In the genomic region with DNA sequence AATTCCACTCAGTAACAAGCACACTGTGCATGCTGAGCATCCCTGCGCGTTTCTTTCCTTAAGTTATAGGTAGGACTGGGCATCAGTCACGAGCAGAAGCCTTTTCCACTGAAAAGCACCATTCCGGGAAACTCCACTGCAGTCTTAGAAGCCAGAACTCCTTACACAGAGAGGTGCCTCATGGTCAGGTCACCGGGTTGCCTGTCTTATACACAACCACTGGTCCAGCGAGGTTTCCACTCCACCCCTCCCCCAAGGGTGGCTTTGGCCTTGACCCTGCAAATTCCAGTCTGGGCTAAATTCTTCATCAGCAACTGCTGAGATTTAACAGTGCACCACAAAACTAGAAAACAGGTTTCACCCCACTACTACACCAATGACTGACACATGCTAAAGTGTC, we compare ENCODE assay signal across 7 mouse cellular contexts. TPM values are rescaled to one million over a fixed set of nuclear protein-coding genes. Genes with fewer than 3 reads are reported as not detected.
A peak's percentile ranks its signal among the peaks of the same experiment; 100 is the strongest.
DNase-seq lines count a peak whose midpoint lies in the region; ATAC-seq and TF ChIP-seq lines count a peak whose summit lies in the region.

No protein-coding gene starts in this region.

- H3K9ac ChIP-seq in embryonic facial prominence, embryonic 13.5 days, result 0 out of 2 replicates have a peak overlapping the region, but pooled peaks have one; percentile 41
- H3K9ac ChIP-seq in hindbrain, postnatal 0 days (replicated peaks; ENCODE audit: low read length), result 0 out of 2 replicates have a peak overlapping the region, but pooled peaks have one; percentile 21
- no peak overlapping the region for H3K9ac ChIP-seq in liver, embryonic 14.5 days (replicated peaks)

- peaks cover 10% of the 10 kb centered on the region for H3K27me3 ChIP-seq in embryonic facial prominence, embryonic 13.5 days
- no peaks in the 10 kb centered on the region for H3K27me3 ChIP-seq in hindbrain, postnatal 0 days (ENCODE audit: insufficient read depth, low read length)
- H3K27me3 ChIP-seq in liver, embryonic 14.5 days (ENCODE audit: control insufficient read depth, insufficient read depth, low read length), result peaks cover 12% of the 10 kb centered on the region

- H3K27ac ChIP-seq in embryonic facial prominence, embryonic 13.5 days, result no peak overlapping the region
- no peak overlapping the region for H3K27ac ChIP-seq in hindbrain, postnatal 0 days
- no peak overlapping the region for H3K27ac ChIP-seq in liver, embryonic 14.5 days

- no peak for TF ChIP-seq CTCF in brain, embryonic 14.5 days (IDR thresholded peaks at IDR 0.05; ENCODE audit: borderline replicate concordance, extremely low read depth, insufficient read depth, insufficient read length)
- TF ChIP-seq CTCF in hindbrain, postnatal 0 days (IDR thresholded peaks at IDR 0.05; ENCODE audit: low read depth), result no peak
- TF ChIP-seq CTCF in liver, embryonic 14.5 days (IDR thresholded peaks at IDR 0.05; ENCODE audit: low read depth), result no peak

- peaks cover 9% of the 10 kb centered on the region for H3K4me1 ChIP-seq in embryonic facial prominence, embryonic 13.5 days
- 0 out of 2 replicates have a peak, but pooled peaks cover 4% of the 10 kb centered on the region for H3K4me1 ChIP-seq in hindbrain, postnatal 0 days (ENCODE audit: insufficient read depth, low read length)
- peaks cover 0 to 6% of the 10 kb centered on the region in 2 experiments; a peak in 1 of 4 replicates for H3K4me1 ChIP-seq in liver, embryonic 14.5 days (replicated peaks; ENCODE audit: control insufficient read depth in 2 of 2, insufficient read depth in 2 of 2, low read length in 1 of 2)

- WGBS in embryonic facial prominence, embryonic 13.5 days, result 34% methylated on average over 6 of the region's 6 CpGs
- 25% methylated on average over 6 of the region's 6 CpGs for WGBS in hindbrain, postnatal 0 days
- 45% methylated on average over 6 of the region's 6 CpGs for WGBS in liver, embryonic 14.5 days (ENCODE audit: insufficient replicate concordance)

- no peaks in the 10 kb centered on the region for H3K9me3 ChIP-seq in embryonic facial prominence, embryonic 13.5 days
- no peaks in the 10 kb centered on the region for H3K9me3 ChIP-seq in hindbrain, postnatal 0 days (ENCODE audit: low read length)
- H3K9me3 ChIP-seq in liver, embryonic 14.5 days (ENCODE audit: control insufficient read depth, low read length), result no peaks in the 10 kb centered on the region

- no peaks in the 10 kb centered on the region for H3K36me3 ChIP-seq in embryonic facial prominence, embryonic 13.5 days
- H3K36me3 ChIP-seq in hindbrain, postnatal 0 days (ENCODE audit: insufficient read depth, low read length), result no peaks in the 10 kb centered on the region
- H3K36me3 ChIP-seq in liver, embryonic 14.5 days (replicated peaks; ENCODE audit: control insufficient read depth, insufficient read depth, low read depth), result no peaks in the 10 kb centered on the region; the same call in 1 of the 2 replicates

- ATAC-seq in embryonic facial prominence, embryonic 13.5 days (ENCODE audit: insufficient number of reproducible peaks, insufficient read depth, low FRiP score, low TSS enrichment, low read depth), result no peak
- ATAC-seq in hindbrain, postnatal 0 days, result no peak
- no peak for ATAC-seq in liver, embryonic 14.5 days (ENCODE audit: insufficient read depth)

- TF ChIP-seq POLR2A in brain, embryonic 14.5 days (IDR thresholded peaks at IDR 0.05; ENCODE audit: borderline replicate concordance, extremely low read depth, insufficient read depth, insufficient read length, poor library complexity, severe bottlenecking), result no peak

- H3K4me2 ChIP-seq in embryonic facial prominence, embryonic 13.5 days, result peak overlapping the region; percentile 86
- H3K4me2 ChIP-seq in hindbrain, postnatal 0 days (ENCODE audit: low read depth, low read length), result peak overlapping the region; percentile 64
- H3K4me2 ChIP-seq in liver, embryonic 14.5 days (ENCODE audit: low read depth), result peak overlapping the region; percentile 95

- no peak for TF ChIP-seq EP300 in liver, embryonic 14.5 days (IDR thresholded peaks at IDR 0.05; ENCODE audit: low read depth)

- peak; percentile 20 for DNase-seq in brain, embryonic 14.5 days (ENCODE audit: low read depth)
- no peak for DNase-seq in hindbrain, postnatal 0 days (ENCODE audit: low spot score)
- no peak for DNase-seq in liver, embryonic 14.5 days (ENCODE audit: low read depth in 3 of 3, low spot score in 3 of 3)
- peak; percentile 71 for DNase-seq in yolk sac, embryonic 10.5 days (ENCODE audit: low spot score)
- no peak for DNase-seq in spleen, postnatal 10 days (ENCODE audit: low spot score in 2 of 2)
- DNase-seq in frontal cortex, postnatal 25 days (ENCODE audit: low spot score in 2 of 2), result no peak

- peak overlapping the region; percentile 75 for H3K4me3 ChIP-seq in embryonic facial prominence, embryonic 13.5 days
- H3K4me3 ChIP-seq in hindbrain, postnatal 0 days (ENCODE audit: low read length), result peak overlapping the region; percentile 77
- peak overlapping the region; percentile 23 to 77 for H3K4me3 ChIP-seq in liver, embryonic 14.5 days (ENCODE audit: insufficient read depth in 1 of 2, low read depth in 2 of 2, low read length in 2 of 2)

RNA-seq across cellular contexts. Expression of a gene that starts 1.3 kb away (rescaled TPM):
- polyA plus RNA-seq in brain, embryonic 14.5 days (2012; rRNA removed), result 16.8 and 18.5 TPM in 2 replicates
- polyA plus RNA-seq in embryonic facial prominence, embryonic 13.5 days (2015; fragmentation: Nextera tagmentation; extraction: Ambion mirVana), result 6.2 and 9.1 TPM in 2 replicates
- total RNA-seq in hindbrain, postnatal 0 days (2014; rRNA removed), result 10.1 and 29.9 TPM in 2 replicates
- 12.4 and 14.9 TPM in 2 replicates for polyA plus RNA-seq in hindbrain, postnatal 0 days (2015; fragmentation: Nextera tagmentation; extraction: Ambion mirVana)
- 1.8 and 2.6 TPM in 2 replicates for polyA plus RNA-seq in liver, embryonic 14.5 days (2012; rRNA removed)
- 2.2 and 3.8 TPM in 2 replicates for polyA plus RNA-seq in liver, embryonic 14.5 days (2014; fragmentation: Nextera tagmentation; extraction: Ambion mirVana)

RNA-seq across cellular contexts. Expression of a gene that starts 56.0 kb away (rescaled TPM):
- 6.5 and 6.7 TPM in 2 replicates for polyA plus RNA-seq in brain, embryonic 14.5 days (2012; rRNA removed)
- polyA plus RNA-seq in embryonic facial prominence, embryonic 13.5 days (2015; fragmentation: Nextera tagmentation; extraction: Ambion mirVana), result 12.2 and 13.0 TPM in 2 replicates
- 7.1 and 7.3 TPM in 2 replicates for total RNA-seq in hindbrain, postnatal 0 days (2014; rRNA removed)
- 2.7 and 3.9 TPM in 2 replicates for polyA plus RNA-seq in hindbrain, postnatal 0 days (2015; fragmentation: Nextera tagmentation; extraction: Ambion mirVana)
- polyA plus RNA-seq in liver, embryonic 14.5 days (2012; rRNA removed), result 0.73 and 0.74 TPM in 2 replicates
- polyA plus RNA-seq in liver, embryonic 14.5 days (2014; fragmentation: Nextera tagmentation; extraction: Ambion mirVana), result 1.1 and 1.2 TPM in 2 replicates

Comparison
In these comparisons a context has a peak if more than half of its experiments do, and no peak if none do; other contexts are left out.
1. DNase-seq: peak in brain, embryonic 14.5 days (single experiment) and yolk sac, embryonic 10.5 days (single experiment); none in hindbrain, postnatal 0 days (single experiment), liver, embryonic 14.5 days (0 of 3), spleen, postnatal 10 days (0 of 2) and frontal cortex, postnatal 25 days (0 of 2).
2. Peak in every context shown above with its lines, with median percentiles within 50 percentile points of each other: H3K4me2 ChIP-seq and H3K4me3 ChIP-seq.